Mouse (Mus musculus) kidney, adult 2 months (tissue): ENCODE results near the gene Haus2. TPM values are rescaled to one million over a fixed set of nuclear protein-coding genes. Genes with fewer than 3 reads are reported as not detected.

Experiments
- DNase-seq: peaks from one replicate; pipeline ENCODE4 v3.0.0; 2021
- H3K27ac ChIP-seq: fragments of 200-500 bp; 2 replicates; pipeline ENCODE4 v1.5.1; 2012; ENCODE audit warnings: low read depth, low read length, control low read depth, inconsistent platforms; ENCODE audit not compliant: insufficient read depth
- H3K27me3 ChIP-seq: fragments of 200-500 bp; replicated peaks from 2 replicates; pipeline ENCODE4 v1.6.1; 2012; ENCODE audit warnings: mild to moderate bottlenecking, moderate library complexity, low read length, inconsistent platforms; ENCODE audit not compliant: control insufficient read depth, insufficient read depth
- H3K36me3 ChIP-seq: fragments of 200-500 bp; 2 replicates; pipeline ENCODE4 v1.6.1; 2012; ENCODE audit warnings: mild to moderate bottlenecking, moderate library complexity, low read length, inconsistent platforms; ENCODE audit not compliant: control insufficient read depth, insufficient read depth
- H3K4me1 ChIP-seq: fragments of 200-500 bp; 2 replicates; pipeline ENCODE4 v1.6.1; 2011; ENCODE audit warnings: low read length; ENCODE audit not compliant: control insufficient read depth, insufficient read depth
- H3K4me3 ChIP-seq: fragments of 200-500 bp; 2 replicates; pipeline ENCODE4 v1.5.1; 2011; ENCODE audit warnings: mild to moderate bottlenecking, low read depth, low read length, control low read depth; ENCODE audit not compliant: insufficient read depth
- CTCF ChIP-seq: fragments of 200-500 bp; conservative IDR thresholded peaks from 2 replicates; pipeline ENCODE4 v1.5.1; 2011; ENCODE audit warnings: low read depth, mild to moderate bottlenecking, control low read depth, low read length, moderate library complexity, mixed read lengths; ENCODE audit not compliant: insufficient read depth, insufficient read length
- POLR2A ChIP-seq: fragments of 200-500 bp; IDR thresholded peaks from one replicate; pipeline ENCODE4 v1.6.1; 2011; ENCODE audit warnings: low read depth, low read length, control low read depth
- WGBS: fragments of 180-500 bp; shearing (Covaris S2); methylation state at CpG from one replicate; pipeline ENCODE4 v1.1.7; 2018; 5-methylcytosine and 5-hydroxymethylcytosine counted together
- polyA plus RNA-seq: library from polyadenylated mRNA; depleted of rRNA; stranded (reverse); fragments of >200 nt; gene quantifications from 2 replicates; pipeline ENCODE4 v1.2.3, GENCODE M21; 2012

Gene Haus2
- polyA plus RNA-seq, 1 experiment = 3.2 TPM

GRCm38 (mm10) chr2:120578286-120578685 is 30.9 kb upstream of the Haus2 start:
- TF ChIP-seq CTCF (no peak), POLR2A (no peak)
- Histone ChIP-seq H3K36me3 (no peaks in the 10 kb centered on the region), H3K27ac (no peak overlapping the region), H3K4me1 (peaks cover 4% of the 10 kb centered on the region; the same call in 1 of the 2 replicates), H3K27me3 (no peaks in the 10 kb centered on the region), H3K4me3 (no peak overlapping the region)
- 41% methylated on average over 5 of the region's 5 CpGs for WGBS
- peak; percentile 45 for DNase-seq

GRCm38 (mm10) chr2:120589759-120590158 is 19.4 kb upstream of the Haus2 start:
- Histone ChIP-seq H3K36me3 (peaks cover 3% of the 10 kb centered on the region), H3K27me3 (no peaks in the 10 kb centered on the region), H3K4me1 (peaks cover 3% of the 10 kb centered on the region; the same call in 1 of the 2 replicates), H3K4me3 (no peak overlapping the region), H3K27ac (no peak overlapping the region)
- no peak for TF ChIP-seq POLR2A
- no peak for TF ChIP-seq CTCF
- DNase-seq = no peak
- WGBS = 92% methylated on average over 5 of the region's 5 CpGs

GRCm38 (mm10) chr2:120592227-120592626 is 17.0 kb upstream of the Haus2 start:
- no peak overlapping the region for H3K27ac ChIP-seq
- H3K4me3 ChIP-seq = no peak overlapping the region
- peaks cover 3% of the 10 kb centered on the region; the same call in 1 of the 2 replicates for H3K4me1 ChIP-seq
- TF ChIP-seq CTCF = no peak
- TF ChIP-seq POLR2A = no peak
- 68% methylated on average over 1 of the region's 1 CpGs for WGBS
- H3K27me3 ChIP-seq = no peaks in the 10 kb centered on the region
- peaks cover 9% of the 10 kb centered on the region for H3K36me3 ChIP-seq
- peak; percentile 42 for DNase-seq

- 51% methylated on average over 2 of the region's 2 CpGs for WGBS
- Histone ChIP-seq H3K27ac (no peak overlapping the region), H3K36me3 (peaks cover 9% of the 10 kb centered on the region), H3K4me1 (no peaks in the 10 kb centered on the region), H3K4me3 (no peak overlapping the region), H3K27me3 (no peaks in the 10 kb centered on the region)
- TF ChIP-seq POLR2A (no peak), CTCF (no peak)
- no peak for DNase-seq
These were observed 11.4 kb upstream of the Haus2 start for GRCm38 (mm10) chr2:120597734-120598133.

- no peak for DNase-seq
- WGBS = 87% methylated on average over 4 of the region's 4 CpGs
- peaks cover 9% of the 10 kb centered on the region for H3K36me3 ChIP-seq
- H3K27me3 ChIP-seq = no peaks in the 10 kb centered on the region
- no peak for TF ChIP-seq POLR2A
- no peak for TF ChIP-seq CTCF
- H3K27ac ChIP-seq = no peak overlapping the region
- no peak overlapping the region for H3K4me3 ChIP-seq
- H3K4me1 ChIP-seq = no peaks in the 10 kb centered on the region
These were observed 9.7 kb upstream of the Haus2 start for GRCm38 (mm10) chr2:120599506-120599905.

GRCm38 (mm10) chr2:120606021-120606690 is 3.0 kb upstream of the Haus2 start:
- TF ChIP-seq CTCF = peak; percentile 33; the same call in 1 of the 2 replicates
- TF ChIP-seq POLR2A = no peak
- Histone ChIP-seq H3K4me3 (no peak overlapping the region), H3K27ac (no peak overlapping the region), H3K36me3 (peaks cover 1% of the 10 kb centered on the region), H3K4me1 (0 out of 2 replicates have a peak, but pooled peaks cover 3% of the 10 kb centered on the region), H3K27me3 (no peaks in the 10 kb centered on the region)
- WGBS = 88% methylated on average over 6 of the region's 6 CpGs
- DNase-seq = peak; percentile 12

GRCm38 (mm10) chr2:120616279-120617163 is 7.3 kb downstream of the Haus2 start:
- Histone ChIP-seq H3K27ac (no peak overlapping the region), H3K4me1 (no peaks in the 10 kb centered on the region), H3K4me3 (no peak overlapping the region), H3K27me3 (no peaks in the 10 kb centered on the region), H3K36me3 (no peaks in the 10 kb centered on the region)
- TF ChIP-seq POLR2A = no peak
- no peak for DNase-seq
- WGBS = 95% methylated on average over 5 of the region's 5 CpGs
